Mouse (Mus musculus) heart, postnatal 0 days (tissue): ENCODE data around the gene Gstt1. TPM values are rescaled to one million over a fixed set of nuclear protein-coding genes. Genes with fewer than 3 reads are reported as not detected.

Source experiments
- ATAC-seq: fragments of 200-750 bp; cut with Nextera tagmentation; 2 replicates; pipeline ENCODE4 v1.8.0; 2017; ENCODE audit warnings: low read depth, moderate number of reproducible peaks, moderate library complexity; ENCODE audit not compliant: insufficient read depth
- DNase-seq: peaks from one replicate; pipeline ENCODE4 v3.0.0-alpha.2; 2016; ENCODE audit warnings: low spot score
- H3K27ac ChIP-seq: fragments of 300-500 bp; sonication (generic); 2 replicates; pipeline ENCODE4 v1.5.1; 2014; ENCODE audit warnings: low read depth, mild to moderate bottlenecking
- H3K27me3 ChIP-seq: fragments of 300-500 bp; sonication (generic); 2 replicates; pipeline ENCODE4 v1.6.1; 2014; ENCODE audit warnings: low read length, mixed read lengths; ENCODE audit not compliant: control insufficient read depth, insufficient read depth
- H3K36me3 ChIP-seq: fragments of 300-500 bp; sonication (generic); replicated peaks from 2 replicates; pipeline ENCODE4 v1.6.1; 2014; ENCODE audit warnings: low read length, mixed read lengths; ENCODE audit not compliant: control insufficient read depth, insufficient read depth
- H3K4me1 ChIP-seq: fragments of 300-500 bp; sonication (generic); 2 replicates; pipeline ENCODE4 v1.6.1; 2014; ENCODE audit warnings: antibody characterized with exemption; ENCODE audit not compliant: control insufficient read depth, insufficient read depth
- H3K4me2 ChIP-seq: fragments of 300-500 bp; sonication (generic); 2 replicates; pipeline ENCODE4 v1.6.1; 2014; ENCODE audit warnings: low read depth, mild to moderate bottlenecking, low read length, moderate library complexity
- H3K4me3 ChIP-seq: fragments of 300-500 bp; sonication (generic); 2 replicates; pipeline ENCODE4 v1.5.1; 2014; ENCODE audit warnings: low read depth, low read length
- H3K9ac ChIP-seq: fragments of 300-500 bp; sonication (generic); replicated peaks from 2 replicates; pipeline ENCODE4 v1.6.1; 2014; ENCODE audit warnings: low read depth, low read length, mixed read lengths
- H3K9me3 ChIP-seq: fragments of 300-500 bp; sonication (generic); replicated peaks from 2 replicates; pipeline ENCODE4 v1.6.1; 2016; ENCODE audit warnings: low read length; ENCODE audit not compliant: control insufficient read depth
- CTCF ChIP-seq: IDR thresholded peaks from 2 replicates; pipeline ENCODE4 v1.5.1; 2016; ENCODE audit warnings: antibody characterized with exemption, control low read depth, low read depth
- EP300 ChIP-seq: IDR thresholded peaks from 2 replicates; pipeline ENCODE4 v1.6.1; 2016; ENCODE audit warnings: antibody characterized with exemption, low read depth
- WGBS: fragments of 180-500 bp; shearing (Covaris S2); extraction: QIAGEN DNeasy Blood & Tissue Kit; methylation state at CpG from one replicate; pipeline ENCODE4 v1.1.7; 2014; 5-methylcytosine and 5-hydroxymethylcytosine counted together
- polyA plus RNA-seq: library from polyadenylated mRNA; unstranded; fragments of >200 nt; fragmentation: Nextera tagmentation; extraction: Ambion mirVana; gene quantifications from 2 replicates; pipeline ENCODE4 v1.2.1, GENCODE M21; 2015
- total RNA-seq: library from RNA; depleted of rRNA; stranded (reverse); fragments of >200 nt; gene quantifications from 2 replicates; pipeline ENCODE4 v1.2.3, GENCODE M21; 2014; ENCODE audit warnings: low replicate concordance

Gstt1 gene
- total and polyA plus RNA-seq, 2 experiments from 2014 or later = 7.6 to 20.0 TPM

- 46% methylated on average over 2 of the region's 2 CpGs for WGBS
- DNase-seq (no peak), ATAC-seq (no peak)
- H3K9ac ChIP-seq = no peak overlapping the region
- H3K9me3 ChIP-seq = no peaks in the 10 kb centered on the region
- H3K4me1 ChIP-seq = no peaks in the 10 kb centered on the region
- TF ChIP-seq CTCF = no peak
- TF ChIP-seq EP300 = no peak
- no peaks in the 10 kb centered on the region for H3K36me3 ChIP-seq
- no peak overlapping the region for H3K4me3 ChIP-seq
- no peaks in the 10 kb centered on the region for H3K27me3 ChIP-seq
- H3K27ac ChIP-seq = no peak overlapping the region
- H3K4me2 ChIP-seq = no peak overlapping the region
These were observed 5.8 kb upstream of the Gstt1 start for GRCm38 (mm10) chr10:75804217-75804616.

- WGBS = 1% methylated on average over 11 of the region's 12 CpGs
- peak; percentile 26 for DNase-seq
- Histone ChIP-seq H3K9me3 (no peaks in the 10 kb centered on the region), H3K27ac (no peak overlapping the region), H3K4me3 (peak overlapping the region; percentile 58), H3K4me1 (peaks cover 7% of the 10 kb centered on the region), H3K27me3 (no peaks in the 10 kb centered on the region), H3K36me3 (no peaks in the 10 kb centered on the region), H3K4me2 (peak overlapping the region; percentile 92), H3K9ac (peak overlapping the region; percentile 50)
- TF ChIP-seq CTCF = no peak
- no peak for TF ChIP-seq EP300
- ATAC-seq = peak; percentile 66
These were observed 687 bp downstream of the Gstt1 start for GRCm38 (mm10) chr10:75797619-75798175.

DNA sequence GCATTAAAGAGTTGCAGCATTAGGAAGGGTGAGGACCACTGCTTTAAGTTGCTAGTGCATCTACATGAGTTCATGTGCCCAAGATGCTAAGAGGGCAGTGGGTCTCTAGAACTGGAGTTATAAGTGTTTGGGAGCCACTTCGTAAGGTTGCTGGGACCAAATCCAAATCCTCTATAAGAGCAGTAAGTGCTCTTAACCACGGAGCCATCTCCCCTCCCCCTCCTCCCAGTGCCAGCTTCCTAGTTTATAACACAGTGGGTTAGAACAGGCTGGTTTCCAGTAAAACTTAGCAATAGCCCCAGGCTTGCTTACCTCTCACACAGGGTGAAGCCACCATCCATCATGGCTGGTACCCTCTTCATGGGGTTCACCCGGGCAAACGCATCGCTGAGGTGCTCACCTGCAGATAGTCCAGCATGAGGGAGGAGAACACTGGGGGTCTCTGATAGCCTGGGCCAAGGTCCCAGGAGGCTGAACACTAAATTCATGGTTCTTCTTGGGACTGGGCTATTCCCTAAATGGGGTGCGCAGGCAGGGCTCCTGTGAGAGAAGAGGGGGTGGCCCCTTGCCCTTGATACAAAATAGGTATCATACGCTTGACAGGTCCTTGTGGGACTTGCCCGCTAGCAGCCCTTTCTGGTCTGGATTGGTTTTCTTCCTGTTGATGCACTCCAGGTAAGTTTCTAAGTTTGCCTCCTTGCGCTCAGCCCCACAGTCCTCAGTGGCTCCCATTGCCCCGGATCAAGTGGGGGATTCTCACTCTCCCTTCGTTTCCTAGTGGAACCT is 1.5 kb downstream of the Gstt1 start:
- 31% methylated on average over 11 of the region's 11 CpGs for WGBS
- ATAC-seq = no peak
- Histone ChIP-seq H3K9me3 (no peaks in the 10 kb centered on the region), H3K36me3 (no peaks in the 10 kb centered on the region), H3K27ac (no peak overlapping the region), H3K4me1 (peaks cover 7% of the 10 kb centered on the region), H3K9ac (peak overlapping the region; percentile 50; the same call in 1 of the 2 replicates), H3K4me3 (peak overlapping the region; percentile 58), H3K27me3 (no peaks in the 10 kb centered on the region), H3K4me2 (peak overlapping the region; percentile 92)
- TF ChIP-seq EP300 (no peak), CTCF (no peak)
- DNase-seq = no peak

GRCm38 (mm10) chr10:75794880-75795279 is 3.5 kb downstream of the Gstt1 start:
- 34% methylated on average over 3 of the region's 3 CpGs for WGBS
- peak; percentile 33 for DNase-seq
- no peak overlapping the region for H3K4me3 ChIP-seq
- no peaks in the 10 kb centered on the region for H3K9me3 ChIP-seq
- H3K36me3 ChIP-seq = no peaks in the 10 kb centered on the region
- no peaks in the 10 kb centered on the region for H3K27me3 ChIP-seq
- H3K4me1 ChIP-seq = peaks cover 7% of the 10 kb centered on the region
- H3K27ac ChIP-seq = no peak overlapping the region
- H3K9ac ChIP-seq = no peak overlapping the region
- TF ChIP-seq EP300 (no peak), CTCF (no peak)
- ATAC-seq = no peak
- no peak overlapping the region for H3K4me2 ChIP-seq

GRCm38 (mm10) chr10:75790773-75791172 is 7.6 kb downstream of the Gstt1 start:
- Histone ChIP-seq H3K4me2 (no peak overlapping the region), H3K27ac (no peak overlapping the region), H3K36me3 (no peaks in the 10 kb centered on the region), H3K27me3 (no peaks in the 10 kb centered on the region), H3K9ac (no peak overlapping the region), H3K4me3 (no peak overlapping the region), H3K9me3 (no peaks in the 10 kb centered on the region), H3K4me1 (no peaks in the 10 kb centered on the region)
- peak; percentile 42 for TF ChIP-seq CTCF
- no peak for TF ChIP-seq EP300
- WGBS = 23% methylated on average over 7 of the region's 7 CpGs
- ATAC-seq (no peak), DNase-seq (no peak)

GRCm38 (mm10) chr10:75789841-75790240 is 8.5 kb downstream of the Gstt1 start:
- Histone ChIP-seq H3K36me3 (no peaks in the 10 kb centered on the region), H3K4me2 (no peak overlapping the region), H3K9ac (no peak overlapping the region), H3K4me1 (no peaks in the 10 kb centered on the region), H3K4me3 (no peak overlapping the region), H3K27me3 (no peaks in the 10 kb centered on the region), H3K27ac (no peak overlapping the region), H3K9me3 (no peaks in the 10 kb centered on the region)
- WGBS = 90% methylated on average over 5 of the region's 5 CpGs
- ATAC-seq (no peak), DNase-seq (no peak)
- no peak for TF ChIP-seq EP300
- TF ChIP-seq CTCF = no peak
